Mouse (Mus musculus) C2C12 (cell line): ENCODE data around the gene Ift27. TPM values are rescaled to one million over a fixed set of nuclear protein-coding genes. Genes with fewer than 3 reads are reported as not detected.

Experiments used
- H3K27me3 ChIP-seq: one replicate; pipeline ENCODE4 v1.6.1; 2011; ENCODE audit not compliant: control insufficient read depth, insufficient read depth, insufficient read length
- H3K36me3 ChIP-seq: one replicate; pipeline ENCODE4 v1.6.1; 2011; ENCODE audit not compliant: control insufficient read depth, insufficient read depth
- H3K4me3 ChIP-seq: one replicate; pipeline ENCODE4 v1.5.1; 2011; ENCODE audit warnings: mild to moderate bottlenecking, control low read depth; ENCODE audit not compliant: poor library complexity, insufficient read depth, severe bottlenecking
- H3K79me2 ChIP-seq: one replicate; pipeline ENCODE4 v1.6.1; 2011; ENCODE audit not compliant: control insufficient read depth, insufficient read depth
- H3K79me3 ChIP-seq: one replicate; pipeline ENCODE4 v1.6.1; 2011; ENCODE audit warnings: low read depth, control low read depth
- H3ac ChIP-seq: one replicate; pipeline ENCODE3; 2011; ENCODE audit warnings: low read depth; ENCODE audit not compliant: control insufficient read depth, insufficient read length
- CEBPB ChIP-seq: IDR thresholded peaks from one replicate; pipeline ENCODE4 v1.6.1; 2011; ENCODE audit warnings: low read depth, mild to moderate bottlenecking, control low read depth, moderate library complexity
- CTCF ChIP-seq: IDR thresholded peaks from one replicate; pipeline ENCODE4 v1.5.1; 2011; ENCODE audit not compliant: control insufficient read depth, insufficient read depth, insufficient read length
- FOSL1 ChIP-seq: IDR thresholded peaks from one replicate; pipeline ENCODE4 v1.8.0; 2011; ENCODE audit warnings: mild to moderate bottlenecking, low read length; ENCODE audit not compliant: poor library complexity, insufficient read depth, severe bottlenecking
- MAX ChIP-seq: IDR thresholded peaks from one replicate; pipeline ENCODE4 v1.6.1; 2011; ENCODE audit warnings: mild to moderate bottlenecking, control low read depth
- MYOD1 ChIP-seq: IDR thresholded peaks from one replicate; pipeline ENCODE4 v1.6.1; 2011; ENCODE audit warnings: low read depth; ENCODE audit not compliant: control insufficient read depth, insufficient read length
- MYOG ChIP-seq: IDR thresholded peaks from one replicate; pipeline ENCODE4 v1.6.1; 2011; ENCODE audit not compliant: control insufficient read depth, insufficient read length; ENCODE audit errors: extremely low read depth
- USF1 ChIP-seq: IDR thresholded peaks from one replicate; pipeline ENCODE4 v1.6.1; 2011; ENCODE audit warnings: low read depth, mild to moderate bottlenecking, control low read depth, moderate library complexity
- polyA plus RNA-seq: library from polyadenylated mRNA; unstranded; fragments of >200 nt; fragmentation: generic; extraction: Trizol; gene quantifications from one replicate; pipeline ENCODE4 v1.2.1, GENCODE M21; 2012; ENCODE audit warnings: missing spikeins

The Ift27 gene
- polyA plus RNA-seq, 1 experiment = 34.5 TPM

GRCm38 (mm10) chr15:78133389-78133788 is 40.5 kb downstream of the Ift27 start:
- Histone ChIP-seq H3K79me3 (no peaks in the 10 kb centered on the region), H3K27me3 (peaks cover 62% of the 10 kb centered on the region), H3K79me2 (no peaks in the 10 kb centered on the region), H3ac (no peak overlapping the region), H3K36me3 (no peaks in the 10 kb centered on the region), H3K4me3 (no peak overlapping the region)
- no peak for TF ChIP-seq MYOD1
- TF ChIP-seq MYOG = no peak
- no peak for TF ChIP-seq USF1
- no peak for TF ChIP-seq MAX
- no peak for TF ChIP-seq FOSL1
- TF ChIP-seq CEBPB = no peak
- TF ChIP-seq CTCF = no peak

- Histone ChIP-seq H3K27me3 (peaks cover 19% of the 10 kb centered on the region), H3K4me3 (no peak within 1 kb of the TSS), H3K36me3 (no peaks in the 10 kb centered on the region), H3K79me3 (no peaks in the 10 kb centered on the region), H3ac (no peak within 1 kb of the TSS), H3K79me2 (no peaks in the 10 kb centered on the region)
- TF ChIP-seq MAX (peak; percentile 99), CEBPB (no peak)
Observed at GRCm38 (mm10) chr15:78119704-78120103, 54.2 kb downstream of the Ift27 start, which contains the start of gene Cacng2. Gene Cacng2 (minus strand): TSS chr15:78120028.

- Histone ChIP-seq H3K27me3 (peaks cover 19% of the 10 kb centered on the region), H3ac (no peak overlapping the region), H3K4me3 (no peak overlapping the region), H3K79me3 (no peaks in the 10 kb centered on the region), H3K36me3 (no peaks in the 10 kb centered on the region), H3K79me2 (no peaks in the 10 kb centered on the region)
- TF ChIP-seq MYOG (no peak), MYOD1 (no peak), MAX (no peak), USF1 (no peak), CTCF (no peak), CEBPB (no peak), FOSL1 (no peak)
Observed at GRCm38 (mm10) chr15:78119248-78119647, 54.7 kb downstream of the Ift27 start.

DNA sequence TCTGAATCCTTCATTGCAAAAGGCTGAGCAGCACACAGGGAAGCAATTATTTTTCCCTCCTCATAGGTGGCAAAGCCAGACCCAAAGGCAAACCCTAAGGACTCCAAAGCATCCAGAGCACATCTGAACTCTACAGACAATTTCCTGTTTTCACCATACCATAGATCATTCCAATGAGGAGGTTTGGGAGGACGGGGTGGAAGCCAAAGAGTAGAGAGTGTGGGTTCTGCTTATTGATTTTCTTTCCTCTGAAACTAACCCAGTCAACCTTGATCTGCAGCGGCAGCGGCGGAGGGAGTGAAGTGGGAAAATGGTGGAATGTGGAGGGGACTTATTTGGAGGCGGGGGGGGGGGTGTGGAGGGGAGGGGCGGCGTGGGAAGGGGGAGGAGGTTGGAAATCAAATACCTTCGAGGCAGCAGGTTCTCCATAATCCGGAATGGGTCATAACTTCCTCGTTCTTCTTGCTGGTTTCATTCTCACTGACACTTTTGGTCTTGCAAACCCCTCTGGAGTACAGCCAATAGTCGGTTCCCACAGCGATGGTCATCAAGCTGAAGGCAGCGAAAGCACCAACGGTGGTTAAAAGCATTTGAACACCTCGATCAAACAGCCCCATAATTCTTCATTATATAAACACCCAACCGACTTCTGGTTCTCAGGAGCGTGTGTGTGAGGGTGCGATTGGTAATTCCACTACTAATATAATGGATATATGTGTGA is 55.5 kb downstream of the Ift27 start:
- peaks cover 23% of the 10 kb centered on the region for H3K27me3 ChIP-seq
- no peaks in the 10 kb centered on the region for H3K79me2 ChIP-seq
- no peak overlapping the region for H3ac ChIP-seq
- H3K4me3 ChIP-seq = no peak overlapping the region
- H3K36me3 ChIP-seq = no peaks in the 10 kb centered on the region
- H3K79me3 ChIP-seq = no peaks in the 10 kb centered on the region
- TF ChIP-seq MYOD1 = no peak
- TF ChIP-seq USF1 = no peak
- TF ChIP-seq FOSL1 = no peak
- no peak for TF ChIP-seq MYOG
- TF ChIP-seq MAX = no peak
- no peak for TF ChIP-seq CTCF
- no peak for TF ChIP-seq CEBPB

- H3K79me2 ChIP-seq = no peaks in the 10 kb centered on the region
- no peak overlapping the region for H3ac ChIP-seq
- peaks cover 23% of the 10 kb centered on the region for H3K27me3 ChIP-seq
- no peak overlapping the region for H3K4me3 ChIP-seq
- no peaks in the 10 kb centered on the region for H3K36me3 ChIP-seq
- TF ChIP-seq FOSL1 (no peak), MYOD1 (no peak)
- H3K79me3 ChIP-seq = no peaks in the 10 kb centered on the region
Observed at GRCm38 (mm10) chr15:78117731-78118130, 56.2 kb downstream of the Ift27 start.

DNA sequence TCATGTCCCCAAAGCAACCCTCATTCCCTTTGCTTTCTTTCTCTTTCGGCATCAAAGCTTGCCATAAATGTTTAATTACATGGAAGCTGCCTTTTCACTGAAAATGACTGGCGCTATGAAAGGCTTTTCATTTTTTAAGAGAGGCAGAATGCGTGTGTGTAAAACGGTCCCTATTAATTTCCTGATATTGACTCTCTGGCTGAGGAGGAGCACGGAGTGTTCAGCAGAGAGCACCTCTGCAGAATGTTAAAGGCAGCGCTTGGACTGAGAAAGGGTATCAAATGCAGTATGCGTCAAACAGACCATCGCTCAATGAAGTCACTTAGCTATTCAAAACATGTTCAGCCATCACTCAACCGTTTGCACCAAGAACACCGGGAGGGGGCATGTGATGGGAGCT is 57.0 kb downstream of the Ift27 start:
- Histone ChIP-seq H3K4me3 (no peak overlapping the region), H3K36me3 (no peaks in the 10 kb centered on the region), H3K79me2 (no peaks in the 10 kb centered on the region), H3ac (no peak overlapping the region), H3K79me3 (no peaks in the 10 kb centered on the region), H3K27me3 (peaks cover 23% of the 10 kb centered on the region)
- TF ChIP-seq CTCF = no peak
- no peak for TF ChIP-seq MYOD1
- no peak for TF ChIP-seq FOSL1
- TF ChIP-seq CEBPB = no peak
- TF ChIP-seq MYOG = no peak
- TF ChIP-seq MAX = no peak
- no peak for TF ChIP-seq USF1
